Mouse (Mus musculus) small intestine, adult 2 months (tissue): ENCODE results near the gene Igf2bp1. TPM values are rescaled to one million over a fixed set of nuclear protein-coding genes. Genes with fewer than 3 reads are reported as not detected.

Experiments used
- H3K27ac ChIP-seq: fragments of 200-500 bp; 2 replicates; pipeline ENCODE4 v1.5.1; 2012; ENCODE audit warnings: low read depth, low read length, control low read depth, inconsistent platforms; ENCODE audit not compliant: insufficient read depth
- H3K27me3 ChIP-seq: fragments of 200-500 bp; 2 replicates; pipeline ENCODE4 v1.6.1; 2012; ENCODE audit warnings: mild to moderate bottlenecking, moderate library complexity, low read length, inconsistent platforms; ENCODE audit not compliant: control insufficient read depth, insufficient read depth
- H3K36me3 ChIP-seq: fragments of 200-500 bp; 2 replicates; pipeline ENCODE4 v1.6.1; 2012; ENCODE audit warnings: mild to moderate bottlenecking, low read length, control low read depth, inconsistent platforms; ENCODE audit not compliant: control insufficient read depth, insufficient read depth
- H3K4me1 ChIP-seq: fragments of 200-500 bp; 2 replicates; pipeline ENCODE4 v1.6.1; 2012; ENCODE audit warnings: low read length, inconsistent platforms, mixed read lengths; ENCODE audit not compliant: control insufficient read depth, insufficient read depth, insufficient read length
- H3K4me3 ChIP-seq: fragments of 200-500 bp; 2 replicates; pipeline ENCODE4 v1.5.1; 2012; ENCODE audit warnings: low read depth, mild to moderate bottlenecking, control low read depth, inconsistent platforms, low read length, moderate library complexity
- CTCF ChIP-seq: fragments of 200-500 bp; IDR thresholded peaks from 2 replicates; pipeline ENCODE4 v1.5.1; 2012; ENCODE audit warnings: low read depth, mild to moderate bottlenecking, control low read depth, inconsistent platforms, low read length, moderate library complexity, mixed read lengths; ENCODE audit not compliant: insufficient replicate concordance, insufficient read length; ENCODE audit errors: extremely low read depth
- POLR2A ChIP-seq: fragments of 200-500 bp; IDR thresholded peaks from 2 replicates; pipeline ENCODE4 v1.6.1; 2012; ENCODE audit warnings: low read depth, mild to moderate bottlenecking, control low read depth, inconsistent platforms, low read length, moderate library complexity
- whole genome bisulfite sequencing: fragments of 180-500 bp; shearing (Covaris S2); methylation state at CpG from one replicate; pipeline ENCODE4 v1.1.7; 2018; 5-methylcytosine and 5-hydroxymethylcytosine counted together
- polyA plus RNA-seq: library from polyadenylated mRNA; depleted of rRNA; stranded (reverse); fragments of >200 nt; gene quantifications from 2 replicates; pipeline ENCODE4 v1.2.3, GENCODE M21; 2012

Igf2bp1 gene
- polyA plus RNA-seq, 1 experiment = not detected

DNA sequence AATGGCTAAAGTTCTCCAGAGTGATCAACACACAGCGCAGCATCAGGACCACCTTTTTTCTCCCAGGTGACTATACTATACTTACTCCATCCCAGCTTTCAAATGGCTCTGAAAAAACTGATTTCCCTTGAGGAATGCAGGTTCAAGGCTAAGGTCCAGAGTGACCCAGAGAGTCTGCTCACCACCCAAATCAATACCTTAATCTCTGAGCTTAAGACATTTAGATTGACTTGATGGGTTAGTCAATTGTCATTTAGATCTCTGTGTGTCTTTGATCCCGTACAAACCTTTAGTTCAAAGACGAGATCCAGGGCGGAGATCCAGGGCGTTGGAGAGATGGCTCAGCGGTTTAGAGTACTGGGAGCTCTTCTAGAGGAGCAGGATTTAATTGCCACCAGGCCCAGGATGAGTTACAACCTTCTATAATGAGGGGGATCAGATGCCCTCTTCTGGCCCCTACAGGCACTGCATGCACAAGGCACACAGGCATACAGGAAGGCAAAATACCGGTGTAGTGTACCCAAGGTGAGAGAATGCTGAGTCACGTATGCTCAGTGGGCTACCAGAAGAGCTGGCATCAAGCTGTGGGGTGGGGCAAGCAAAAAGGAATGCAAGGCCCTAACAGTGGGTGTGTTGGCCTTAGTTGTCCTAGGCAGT lies 24.9 kb downstream of the Igf2bp1 start:
- Histone ChIP-seq H3K4me1 (no peaks in the 10 kb centered on the region), H3K27ac (no peak overlapping the region), H3K4me3 (no peak overlapping the region), H3K27me3 (no peaks in the 10 kb centered on the region), H3K36me3 (no peaks in the 10 kb centered on the region)
- 69% methylated on average over 8 of the region's 8 CpGs for WGBS
- TF ChIP-seq POLR2A (no peak), CTCF (peak; percentile 53; the same call in 1 of the 2 replicates)

DNA sequence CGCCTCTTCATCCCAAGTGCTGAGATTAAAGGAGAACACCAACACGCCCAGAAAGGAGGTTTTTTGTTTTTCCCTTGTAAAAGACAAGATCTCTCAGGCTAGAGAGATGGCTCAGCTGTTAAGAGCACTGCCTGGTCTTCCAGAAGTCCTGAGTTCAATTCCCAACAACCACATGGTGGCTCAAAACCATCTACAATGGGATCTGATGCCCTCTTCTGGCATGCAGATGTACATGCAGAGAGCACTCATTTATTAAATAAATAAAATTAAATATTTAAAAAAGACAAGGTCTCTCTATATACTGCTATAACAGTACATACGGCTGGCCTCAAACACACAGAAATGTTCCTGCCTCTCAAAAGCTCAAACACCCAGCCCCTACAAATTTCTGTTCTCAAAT lies 27.3 kb downstream of the Igf2bp1 start:
- no peak overlapping the region for H3K4me3 ChIP-seq
- no peaks in the 10 kb centered on the region for H3K36me3 ChIP-seq
- TF ChIP-seq CTCF = no peak
- no peak overlapping the region for H3K27ac ChIP-seq
- no peaks in the 10 kb centered on the region for H3K4me1 ChIP-seq
- 83% methylated on average over 3 of the region's 3 CpGs for WGBS
- H3K27me3 ChIP-seq = no peaks in the 10 kb centered on the region

DNA sequence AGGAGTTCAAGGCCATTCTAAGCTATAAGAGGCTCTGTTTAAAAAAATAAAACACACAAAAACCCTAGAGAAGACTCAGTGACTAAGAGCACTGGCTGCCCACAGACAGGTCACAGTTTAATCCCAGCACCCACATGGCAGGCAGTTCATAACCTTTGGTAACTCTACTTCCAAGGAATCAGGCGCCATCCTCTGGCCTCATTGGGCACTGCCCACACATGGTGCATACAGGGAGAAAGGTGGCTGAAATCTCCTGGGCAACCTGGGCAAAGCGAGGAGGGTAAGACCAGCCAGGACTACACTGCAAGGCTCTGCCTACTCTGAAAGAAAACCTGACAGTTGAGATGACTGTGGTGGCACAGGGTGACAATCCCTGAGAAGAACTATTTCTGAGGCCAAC lies 29.4 kb downstream of the Igf2bp1 start:
- H3K27me3 ChIP-seq = no peaks in the 10 kb centered on the region
- H3K4me1 ChIP-seq = no peaks in the 10 kb centered on the region
- WGBS = 87% methylated on average over 2 of the region's 2 CpGs
- H3K36me3 ChIP-seq = no peaks in the 10 kb centered on the region
- TF ChIP-seq CTCF (no peak), POLR2A (no peak)
- H3K4me3 ChIP-seq = no peak overlapping the region
- no peak overlapping the region for H3K27ac ChIP-seq

GRCm38 (mm10) chr11:95975694-95976093 lies 30.0 kb downstream of the Igf2bp1 start:
- WGBS = 93% methylated on average over 5 of the region's 5 CpGs
- Histone ChIP-seq H3K27ac (no peak overlapping the region), H3K36me3 (no peaks in the 10 kb centered on the region), H3K27me3 (no peaks in the 10 kb centered on the region), H3K4me1 (no peaks in the 10 kb centered on the region), H3K4me3 (no peak overlapping the region)
- TF ChIP-seq CTCF (no peak), POLR2A (no peak)

GRCm38 (mm10) chr11:95973187-95973586 lies 32.6 kb downstream of the Igf2bp1 start:
- Histone ChIP-seq H3K4me1 (no peaks in the 10 kb centered on the region), H3K27ac (no peak overlapping the region), H3K27me3 (no peaks in the 10 kb centered on the region), H3K4me3 (no peak overlapping the region), H3K36me3 (no peaks in the 10 kb centered on the region)
- 78% methylated on average over 6 of the region's 6 CpGs for WGBS
- TF ChIP-seq CTCF (no peak), POLR2A (no peak)

DNA sequence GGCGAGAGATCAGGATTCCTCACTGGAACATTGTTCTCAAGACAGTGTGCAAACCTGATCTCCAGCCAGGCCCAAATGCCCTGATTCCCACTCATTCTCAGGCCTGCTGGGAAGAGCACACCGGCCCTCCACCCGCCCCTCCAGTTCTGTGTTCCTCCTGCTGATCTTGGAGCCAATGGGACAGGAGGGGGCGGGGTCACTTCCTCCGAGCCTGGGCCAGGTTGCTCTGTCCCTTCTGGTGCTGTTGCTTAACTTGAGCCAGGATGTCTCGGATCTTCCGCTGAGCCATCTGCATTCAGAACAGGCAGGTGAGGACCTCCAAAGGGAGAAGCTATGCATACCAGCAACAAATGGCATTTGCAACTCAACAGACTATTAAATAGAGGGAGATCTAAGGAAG lies 42.4 kb downstream of the Igf2bp1 start:
- H3K4me3 ChIP-seq = no peak overlapping the region
- 57% methylated on average over 7 of the region's 7 CpGs for WGBS
- H3K27ac ChIP-seq = no peak overlapping the region
- TF ChIP-seq CTCF (no peak), POLR2A (no peak)
- no peaks in the 10 kb centered on the region; the same call in 1 of the 2 replicates for H3K4me1 ChIP-seq
- H3K36me3 ChIP-seq = no peaks in the 10 kb centered on the region
- no peaks in the 10 kb centered on the region for H3K27me3 ChIP-seq

GRCm38 (mm10) chr11:95959152-95959551 lies 46.6 kb downstream of the Igf2bp1 start:
- 67% methylated on average over 6 of the region's 6 CpGs for WGBS
- no peak for TF ChIP-seq POLR2A
- no peak; the same call in 1 of the 2 replicates for TF ChIP-seq CTCF
- Histone ChIP-seq H3K27ac (no peak overlapping the region), H3K4me1 (no peaks in the 10 kb centered on the region; the same call in 1 of the 2 replicates), H3K4me3 (no peak overlapping the region), H3K36me3 (no peaks in the 10 kb centered on the region), H3K27me3 (no peaks in the 10 kb centered on the region)
